Mouse (Mus musculus) yolk sac, embryonic 10.5 days (tissue): ENCODE data around the gene Jdp2.

Source experiments
- DNase-seq: peaks from one replicate; pipeline ENCODE4 v3.0.0-alpha.2; 2017; ENCODE audit warnings: low spot score

Gene Jdp2

GRCm38 (mm10) chr12:85686466-85687216 lies 87.8 kb downstream of the Jdp2 start, which contains the start of gene Batf:
Batf (plus strand) TSS chr12:85686669.
- DNase-seq: no peak

- no peak for DNase-seq
These were observed 88.3 kb downstream of the Jdp2 start for GRCm38 (mm10) chr12:85687217-85687533.

- DNase-seq: no peak
These were observed 89.0 kb downstream of the Jdp2 start for GRCm38 (mm10) chr12:85687846-85688245.
